Mouse (Mus musculus): ENCODE data around the gene Kcnq1. TPM values are rescaled to one million over a fixed set of nuclear protein-coding genes. Genes with fewer than 3 reads are reported as not detected.

Kcnq1 gene
- polyA plus RNA-seq, 1 experiment from 2014 or later: 13.4 TPM

GRCm38 (mm10) chr7:143253126-143253871, 147.1 kb downstream of the Kcnq1 start:
- no peak for ATAC-seq (replicated peaks; ENCODE audit: low FRiP score, low read depth)
- DNase-seq (ENCODE audit: low spot score): no peak
- 75% methylated on average over 6 of the region's 6 CpGs for WGBS
- no peaks in the 10 kb centered on the region for H3K36me3 ChIP-seq (ENCODE audit: insufficient read depth, low read length)
- no peak overlapping the region for H3K4me2 ChIP-seq (ENCODE audit: low read length)
- H3K27ac ChIP-seq: no peak overlapping the region
- H3K9me3 ChIP-seq (replicated peaks; ENCODE audit: low read length): no peaks in the 10 kb centered on the region
- H3K27me3 ChIP-seq (ENCODE audit: insufficient read depth, low read length): no peaks in the 10 kb centered on the region
- no peak overlapping the region for H3K9ac ChIP-seq (ENCODE audit: low read depth, low read length)
- no peaks in the 10 kb centered on the region for H3K4me1 ChIP-seq (replicated peaks; ENCODE audit: insufficient read depth, low read length)
- H3K4me3 ChIP-seq (replicated peaks; ENCODE audit: low read depth, low read length): no peak overlapping the region
- no peak for TF ChIP-seq CTCF (IDR thresholded peaks at IDR 0.05; ENCODE audit: low read depth)

GRCm38 (mm10) chr7:143254901-143255300, 148.7 kb downstream of the Kcnq1 start:
- no peak for DNase-seq (ENCODE audit: low spot score)
- H3K9me3 ChIP-seq (replicated peaks; ENCODE audit: low read length): no peaks in the 10 kb centered on the region

GRCm38 (mm10) chr7:143261246-143261645, 155.1 kb downstream of the Kcnq1 start:
- H3K27ac ChIP-seq: no peak overlapping the region
- H3K4me1 ChIP-seq (replicated peaks; ENCODE audit: insufficient read depth, low read length): no peaks in the 10 kb centered on the region
- no peaks in the 10 kb centered on the region for H3K36me3 ChIP-seq (ENCODE audit: insufficient read depth, low read length)
- H3K27me3 ChIP-seq (ENCODE audit: insufficient read depth, low read length): no peaks in the 10 kb centered on the region
- H3K9me3 ChIP-seq (replicated peaks; ENCODE audit: low read length): no peaks in the 10 kb centered on the region
- ATAC-seq (replicated peaks; ENCODE audit: low FRiP score, low read depth) (no peak), DNase-seq (ENCODE audit: low spot score) (no peak)
- H3K4me3 ChIP-seq (replicated peaks; ENCODE audit: low read depth, low read length): no peak overlapping the region
- no peak for TF ChIP-seq CTCF (IDR thresholded peaks at IDR 0.05; ENCODE audit: low read depth)
- H3K4me2 ChIP-seq (ENCODE audit: low read length): no peak overlapping the region
- no peak overlapping the region for H3K9ac ChIP-seq (ENCODE audit: low read depth, low read length)

More at GRCm38 (mm10) chr7:143254901-143255300, 148.7 kb downstream of the Kcnq1 start:
- H3K4me1 ChIP-seq (replicated peaks; ENCODE audit: insufficient read depth, low read length): no peaks in the 10 kb centered on the region
- H3K27me3 ChIP-seq (ENCODE audit: insufficient read depth, low read length): no peaks in the 10 kb centered on the region
- 96% methylated on average over 2 of the region's 2 CpGs for WGBS
- TF ChIP-seq CTCF (IDR thresholded peaks at IDR 0.05; ENCODE audit: low read depth): no peak
- no peaks in the 10 kb centered on the region for H3K36me3 ChIP-seq (ENCODE audit: insufficient read depth, low read length)
- no peak overlapping the region for H3K27ac ChIP-seq
- H3K9ac ChIP-seq (ENCODE audit: low read depth, low read length): no peak overlapping the region
- no peak for ATAC-seq (replicated peaks; ENCODE audit: low FRiP score, low read depth)
- H3K4me2 ChIP-seq (ENCODE audit: low read length): no peak overlapping the region
- no peak overlapping the region for H3K4me3 ChIP-seq (replicated peaks; ENCODE audit: low read depth, low read length)

- H3K36me3 ChIP-seq (ENCODE audit: insufficient read depth, low read length): no peaks in the 10 kb centered on the region
- H3K4me1 ChIP-seq (replicated peaks; ENCODE audit: insufficient read depth, low read length): no peaks in the 10 kb centered on the region
- no peaks in the 10 kb centered on the region for H3K9me3 ChIP-seq (replicated peaks; ENCODE audit: low read length)
- ATAC-seq (replicated peaks; ENCODE audit: low FRiP score, low read depth): no peak
- no peak for DNase-seq (ENCODE audit: low spot score)
- no peak overlapping the region for H3K4me2 ChIP-seq (ENCODE audit: low read length)
- no peak for TF ChIP-seq CTCF (IDR thresholded peaks at IDR 0.05; ENCODE audit: low read depth)
- H3K4me3 ChIP-seq (replicated peaks; ENCODE audit: low read depth, low read length): no peak overlapping the region
- 33% methylated on average over 3 of the region's 3 CpGs for WGBS
- H3K9ac ChIP-seq (ENCODE audit: low read depth, low read length): no peak overlapping the region
- no peaks in the 10 kb centered on the region for H3K27me3 ChIP-seq (ENCODE audit: insufficient read depth, low read length)
- H3K27ac ChIP-seq: no peak overlapping the region
Observed at GRCm38 (mm10) chr7:143263557-143263956, 157.4 kb downstream of the Kcnq1 start.

- Histone ChIP-seq H3K9me3 (replicated peaks; ENCODE audit: low read length) (no peaks in the 10 kb centered on the region), H3K4me1 (replicated peaks; ENCODE audit: insufficient read depth, low read length) (no peaks in the 10 kb centered on the region), H3K36me3 (ENCODE audit: insufficient read depth, low read length) (no peaks in the 10 kb centered on the region), H3K4me2 (ENCODE audit: low read length) (no peak overlapping the region), H3K27me3 (ENCODE audit: insufficient read depth, low read length) (no peaks in the 10 kb centered on the region), H3K9ac (ENCODE audit: low read depth, low read length) (no peak overlapping the region), H3K4me3 (replicated peaks; ENCODE audit: low read depth, low read length) (no peak overlapping the region), H3K27ac (no peak overlapping the region)
- TF ChIP-seq CTCF (IDR thresholded peaks at IDR 0.05; ENCODE audit: low read depth): no peak
- WGBS: 73% methylated on average over 4 of the region's 4 CpGs
- DNase-seq (ENCODE audit: low spot score) (no peak), ATAC-seq (replicated peaks; ENCODE audit: low FRiP score, low read depth) (no peak)
Observed at GRCm38 (mm10) chr7:143263966-143264365, 157.8 kb downstream of the Kcnq1 start.

GRCm38 (mm10) chr7:143265386-143265785, 159.2 kb downstream of the Kcnq1 start:
- Histone ChIP-seq H3K4me3 (replicated peaks; ENCODE audit: low read depth, low read length) (no peak overlapping the region), H3K4me2 (ENCODE audit: low read length) (no peak overlapping the region), H3K27me3 (ENCODE audit: insufficient read depth, low read length) (no peaks in the 10 kb centered on the region), H3K9me3 (replicated peaks; ENCODE audit: low read length) (no peaks in the 10 kb centered on the region), H3K4me1 (replicated peaks; ENCODE audit: insufficient read depth, low read length) (no peaks in the 10 kb centered on the region), H3K36me3 (ENCODE audit: insufficient read depth, low read length) (no peaks in the 10 kb centered on the region), H3K9ac (ENCODE audit: low read depth, low read length) (no peak overlapping the region), H3K27ac (no peak overlapping the region)
- DNase-seq (ENCODE audit: low spot score): no peak
- TF ChIP-seq CTCF (IDR thresholded peaks at IDR 0.05; ENCODE audit: low read depth): no peak
- ATAC-seq (replicated peaks; ENCODE audit: low FRiP score, low read depth): no peak
- WGBS: 85% methylated on average over 11 of the region's 11 CpGs
